Mouse (Mus musculus) CH12.LX (cell line): Measurements from ENCODE around the gene Dek. TPM values are rescaled to one million over a fixed set of nuclear protein-coding genes. Genes with fewer than 3 reads are reported as not detected.

Experiments
- DNase-seq: peaks from one replicate; pipeline ENCODE4 v3.0.0-alpha.2; 2013; ENCODE audit errors: extremely low read depth
- H3K27ac ChIP-seq: 2 replicates; pipeline ENCODE4 v1.5.1; 2012; ENCODE audit warnings: low read depth, mild to moderate bottlenecking, control low read depth, moderate library complexity; ENCODE audit not compliant: insufficient read depth
- H3K27me3 ChIP-seq: replicated peaks from 2 replicates; pipeline ENCODE3; 2012; ENCODE audit warnings: inconsistent platforms
- H3K36me3 ChIP-seq, 2 experiments: replicated peaks in 1 of 2; 2 replicates each; pipeline versions ENCODE3 to v1.6.1; 2012; ENCODE audit warnings: inconsistent platforms in 1 of 2, low read length in 1 of 2, mild to moderate bottlenecking in 1 of 2, mixed read lengths in 1 of 2, moderate library complexity in 1 of 2; ENCODE audit not compliant: control insufficient read depth in 1 of 2, insufficient read depth in 1 of 2
- H3K4me1 ChIP-seq, 2 experiments: 2 replicates each; pipeline ENCODE4 v1.6.1; 2012; ENCODE audit warnings: inconsistent platforms in 1 of 2, moderate library complexity in 1 of 2; ENCODE audit not compliant: insufficient read depth in 2 of 2, control insufficient read depth in 1 of 2
- H3K4me2 ChIP-seq: 2 replicates; pipeline ENCODE4 v1.6.1; 2012; ENCODE audit warnings: low read depth, mild to moderate bottlenecking, control low read depth; ENCODE audit not compliant: poor library complexity, insufficient read depth, severe bottlenecking
- H3K4me3 ChIP-seq, 3 experiments: fragments of 150-350 bp in 1 of 3; sonication (generic) in 1 of 3; replicated peaks in 1 of 3; 2 replicates each; pipeline versions ENCODE3 to v1.5.1; 2011 to 2012; ENCODE audit warnings: low read depth in 2 of 3, low read length in 2 of 3, mild to moderate bottlenecking in 2 of 3, moderate library complexity in 2 of 3, control low read depth in 1 of 3, improper control_type of control experiment in 1 of 3, inconsistent platforms in 1 of 3, mixed read lengths in 1 of 3; ENCODE audit not compliant: poor library complexity in 1 of 3
- H3K79me2 ChIP-seq: replicated peaks from 2 replicates; pipeline ENCODE4 v1.6.1; 2012; ENCODE audit warnings: mild to moderate bottlenecking, moderate library complexity; ENCODE audit not compliant: control insufficient read depth, poor library complexity, insufficient read depth, severe bottlenecking; ENCODE audit errors: extremely low read depth
- H3K9ac ChIP-seq: 2 replicates; pipeline ENCODE4 v1.6.1; 2012; ENCODE audit warnings: low read depth, mild to moderate bottlenecking, control low read depth, moderate library complexity; ENCODE audit not compliant: insufficient read depth
- H3K9me3 ChIP-seq: replicated peaks from 2 replicates; pipeline ENCODE3; 2012; ENCODE audit warnings: low read length, inconsistent platforms, mixed read lengths
- CHD2 ChIP-seq: IDR thresholded peaks from 2 replicates; pipeline ENCODE4 v1.6.1; 2011; ENCODE audit warnings: low read length, improper control_type of control experiment
- E2F4 ChIP-seq: IDR thresholded peaks from 2 replicates; pipeline ENCODE4 v1.6.1; 2011; ENCODE audit warnings: low read depth, low read length, improper control_type of control experiment; ENCODE audit not compliant: insufficient replicate concordance
- ELF1 ChIP-seq: IDR thresholded peaks from 2 replicates; pipeline ENCODE4 v1.6.1; 2014; ENCODE audit warnings: low read depth, mild to moderate bottlenecking, inconsistent platforms, low read length, improper control_type of control experiment
- EP300 ChIP-seq: IDR thresholded peaks from 2 replicates; pipeline ENCODE4 v1.6.1; 2011; ENCODE audit warnings: low read length, improper control_type of control experiment
- ETS1 ChIP-seq: conservative IDR thresholded peaks from 2 replicates; pipeline ENCODE4 v1.6.1; 2012; ENCODE audit warnings: low read depth, mild to moderate bottlenecking, inconsistent platforms, low read length, improper control_type of control experiment, moderate library complexity
- JUN ChIP-seq: IDR thresholded peaks from 2 replicates; pipeline ENCODE4 v1.6.1; 2011; ENCODE audit warnings: low read depth, mild to moderate bottlenecking, low read length, improper control_type of control experiment, moderate library complexity; ENCODE audit not compliant: insufficient read depth
- JUND ChIP-seq: conservative IDR thresholded peaks from 2 replicates; pipeline ENCODE4 v1.6.1; 2011; ENCODE audit warnings: low read depth, low read length, improper control_type of control experiment
- MAFK ChIP-seq: IDR thresholded peaks from 2 replicates; pipeline ENCODE4 v1.6.1; 2011; ENCODE audit warnings: low read length, improper control_type of control experiment; ENCODE audit not compliant: insufficient replicate concordance
- MYC ChIP-seq: IDR thresholded peaks from 2 replicates; pipeline ENCODE4 v1.6.1; 2011; ENCODE audit warnings: low read depth, mild to moderate bottlenecking, improper control_type of control experiment, low read length
- NRF1 ChIP-seq: IDR thresholded peaks from 2 replicates; pipeline ENCODE4 v1.6.1; 2014; ENCODE audit warnings: low read depth, mild to moderate bottlenecking, inconsistent platforms, low read length, improper control_type of control experiment, moderate library complexity
- POLR2A ChIP-seq: IDR thresholded peaks from 2 replicates; pipeline ENCODE4 v1.6.1; 2011; ENCODE audit warnings: low read depth, mild to moderate bottlenecking, improper control_type of control experiment, low read length
- POLR2AphosphoS2 ChIP-seq: IDR thresholded peaks from 2 replicates; pipeline ENCODE4 v1.6.1; 2011; ENCODE audit warnings: low read depth, low read length, improper control_type of control experiment
- SIN3A ChIP-seq: IDR thresholded peaks from 2 replicates; pipeline ENCODE4 v1.6.1; 2012; ENCODE audit warnings: low read length, improper control_type of control experiment, inconsistent platforms
- TBP ChIP-seq: conservative IDR thresholded peaks from 2 replicates; pipeline ENCODE4 v1.6.1; 2011; ENCODE audit warnings: low read depth, low read length, improper control_type of control experiment
- UBTF ChIP-seq: IDR thresholded peaks from 2 replicates; pipeline ENCODE4 v1.6.1; 2012; ENCODE audit warnings: low read depth, mild to moderate bottlenecking, inconsistent platforms, low read length, improper control_type of control experiment, moderate library complexity
- USF1 ChIP-seq: IDR thresholded peaks from 2 replicates; pipeline ENCODE4 v1.6.1; 2014; ENCODE audit warnings: low read depth, mild to moderate bottlenecking, inconsistent platforms, low read length, improper control_type of control experiment
- USF2 ChIP-seq: conservative IDR thresholded peaks from 2 replicates; pipeline ENCODE4 v1.6.1; 2011; ENCODE audit warnings: low read depth, low read length, improper control_type of control experiment
- ZNF384 ChIP-seq: IDR thresholded peaks from 2 replicates; pipeline ENCODE4 v1.6.1; 2012; ENCODE audit warnings: low read depth, low read length, improper control_type of control experiment, inconsistent platforms
- dilution Hi-C: fragments of 300-500 bp; cut with MboI; formaldehyde crosslinking; loops from 2 replicates; pipeline ENCODE4 v1.14.3; 2020; ENCODE audit warnings: low sequenced_read_pairs; ENCODE audit not compliant: extremely low pct_unique_long_range_greater_than_20kb, extremely low pct_ligation_motif_present
- in situ Hi-C: fragments of 300-500 bp; cut with MboI; formaldehyde crosslinking; loops from 3 replicates; pipeline ENCODE4 v1.14.3; 2019; ENCODE audit warnings: low sequenced_read_pairs, low pct_ligation_motif_present, low pct_unique_long_range_greater_than_20kb, mixed read lengths
- polyA plus RNA-seq: library from polyadenylated mRNA; unstranded; fragments of >175 nt; gene quantifications from 2 replicates; pipeline ENCODE4 v1.2.1, GENCODE M21; 2012; ENCODE audit warnings: low read depth; ENCODE audit not compliant: insufficient read length
- total RNA-seq, 2 experiments: library from RNA; depleted of rRNA; stranded (reverse); fragments of 300-350 nt in 1 of 2; fragments of >200 nt in 1 of 2; gene quantifications; 2 replicates each; pipeline ENCODE4 v1.2.3; 2012 to 2014

The Dek gene
- total and polyA plus RNA-seq, 3 experiments: 28.8 to 228 (median 196) TPM

DNA sequence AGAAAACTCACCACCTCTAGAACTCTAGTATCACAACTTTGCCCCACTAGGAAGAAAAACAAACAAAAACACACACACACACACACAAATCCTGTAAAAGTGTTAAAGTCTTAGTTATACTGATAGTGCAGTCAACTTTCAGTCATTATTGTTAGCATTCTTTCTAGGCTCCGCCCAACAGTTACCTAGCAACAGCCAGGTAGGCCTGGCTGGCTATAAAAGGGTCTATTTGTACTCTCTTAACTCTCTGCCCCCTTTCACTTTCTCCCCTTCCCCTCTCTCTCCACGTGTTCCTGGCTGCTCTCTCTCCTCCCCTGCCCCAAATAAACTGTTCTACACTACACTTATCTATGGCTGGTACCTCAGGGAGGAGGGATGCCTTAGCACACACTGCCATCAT, 1.9 kb downstream of the Dek start:
- Histone ChIP-seq H3K4me2 (peak overlapping the region; percentile 51), H3K27me3 (peaks cover 3% of the 10 kb centered on the region), H3K9me3 (no peaks in the 10 kb centered on the region), H3K27ac (no peak overlapping the region), H3K36me3 (peaks cover 7 to 33% of the 10 kb centered on the region in 2 experiments), H3K9ac (no peak overlapping the region), H3K4me3 (peak overlapping the region; percentile 46 to 81 (median 71)), H3K79me2 (peaks cover 22% of the 10 kb centered on the region), H3K4me1 (peaks cover 0 to 38% of the 10 kb centered on the region in 2 experiments; a peak in 3 of 4 replicates)
- in situ Hi-C loops (no loop called here), dilution Hi-C loops (no loop called here)
- TF ChIP-seq ELF1 (no peak), USF1 (no peak), JUND (no peak), JUN (no peak), UBTF (no peak), ZNF384 (no peak), ETS1 (no peak), TBP (no peak), USF2 (no peak), POLR2AphosphoS2 (no peak), MYC (no peak), NRF1 (no peak), POLR2A (no peak), CHD2 (no peak)
- no peak for DNase-seq

DNA sequence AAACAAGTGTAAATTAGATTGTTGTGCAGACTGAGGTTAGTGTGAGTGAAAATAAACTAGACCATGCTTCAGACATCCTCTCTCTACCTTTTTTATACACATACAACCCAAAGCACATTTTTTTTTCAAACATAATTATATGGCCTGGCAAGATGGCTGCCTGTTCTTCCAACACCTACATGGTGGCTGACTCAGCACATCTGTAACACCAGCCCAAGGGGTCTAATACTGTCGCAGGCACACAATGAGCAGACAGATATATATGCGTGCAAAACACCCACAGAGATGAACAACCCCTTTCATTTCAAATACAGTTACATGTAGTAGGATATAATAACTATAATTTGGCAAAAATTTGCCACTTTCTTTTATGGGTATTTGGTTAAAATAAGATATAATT, 5.4 kb downstream of the Dek start:
- Histone ChIP-seq H3K4me1 (peaks cover 0 to 34% of the 10 kb centered on the region in 2 experiments; a peak in 3 of 4 replicates), H3K4me2 (no peak overlapping the region), H3K27ac (no peak overlapping the region), H3K9ac (no peak overlapping the region), H3K36me3 (peaks cover 16 to 63% of the 10 kb centered on the region in 2 experiments), H3K4me3 (no peak overlapping the region), H3K9me3 (no peaks in the 10 kb centered on the region), H3K27me3 (no peaks in the 10 kb centered on the region), H3K79me2 (peaks cover 22% of the 10 kb centered on the region)
- dilution Hi-C loops (no loop called here), in situ Hi-C loops (no loop called here)
- TF ChIP-seq E2F4 (no peak), NRF1 (no peak), EP300 (no peak), POLR2AphosphoS2 (no peak), MAFK (0 out of 2 replicates have a peak, but pooled peaks have one; percentile 39), SIN3A (no peak)
- no peak for DNase-seq
